Mouse (Mus musculus) midbrain, embryonic 16.5 days (tissue): ENCODE measurements around the gene Kank1. TPM values are rescaled to one million over a fixed set of nuclear protein-coding genes. Genes with fewer than 3 reads are reported as not detected.

ENCODE experiments used
- ATAC-seq: fragments of 200-750 bp; cut with Nextera tagmentation; 2 replicates; pipeline ENCODE4 v1.8.0; 2017; ENCODE audit warnings: moderate TSS enrichment
- H3K27ac ChIP-seq: fragments of 300-500 bp; sonication (generic); 2 replicates; pipeline ENCODE4 v1.5.1; 2014; ENCODE audit warnings: mild to moderate bottlenecking, low read length, mixed read lengths
- H3K27me3 ChIP-seq: fragments of 300-500 bp; sonication (generic); 2 replicates; pipeline ENCODE4 v1.6.1; 2014; ENCODE audit warnings: low read depth, low read length, mixed read lengths; ENCODE audit not compliant: control insufficient read depth, insufficient read depth
- H3K36me3 ChIP-seq: fragments of 300-500 bp; sonication (generic); 2 replicates; pipeline ENCODE4 v1.6.1; 2014; ENCODE audit warnings: mild to moderate bottlenecking, low read length, moderate library complexity, mixed read lengths; ENCODE audit not compliant: control insufficient read depth, insufficient read depth
- H3K4me1 ChIP-seq: fragments of 300-500 bp; sonication (generic); 2 replicates; pipeline ENCODE4 v1.6.1; 2014; ENCODE audit warnings: mild to moderate bottlenecking, low read length, mixed read lengths; ENCODE audit not compliant: control insufficient read depth, insufficient read depth
- H3K4me2 ChIP-seq: fragments of 300-500 bp; sonication (generic); 2 replicates; pipeline ENCODE4 v1.6.1; 2014; ENCODE audit warnings: mild to moderate bottlenecking, low read length, mixed read lengths
- H3K4me3 ChIP-seq: fragments of 300-500 bp; sonication (generic); 2 replicates; pipeline ENCODE4 v1.5.1; 2014; ENCODE audit warnings: low read depth, mild to moderate bottlenecking, low read length, moderate library complexity, mixed read lengths
- H3K9ac ChIP-seq: fragments of 300-500 bp; sonication (generic); 2 replicates; pipeline ENCODE4 v1.6.1; 2014; ENCODE audit warnings: low read depth, low read length, mixed read lengths
- H3K9me3 ChIP-seq: fragments of 300-500 bp; sonication (generic); replicated peaks from 2 replicates; pipeline ENCODE4 v1.6.1; 2014; ENCODE audit warnings: mild to moderate bottlenecking, low read length, mixed read lengths; ENCODE audit not compliant: control insufficient read depth, poor library complexity, severe bottlenecking
- WGBS: fragments of 180-500 bp; shearing (Covaris S2); extraction: QIAGEN DNeasy Blood & Tissue Kit; methylation state at CpG from one replicate; pipeline ENCODE4 v1.1.7; 2014; 5-methylcytosine and 5-hydroxymethylcytosine counted together
- polyA plus RNA-seq: library from polyadenylated mRNA; unstranded; fragments of >200 nt; fragmentation: Nextera tagmentation; extraction: Ambion mirVana; gene quantifications from 2 replicates; pipeline ENCODE4 v1.2.1, GENCODE M21; 2015

Gene Kank1
- polyA plus RNA-seq, 1 experiment from 2014 or later: 8.4 TPM

DNA sequence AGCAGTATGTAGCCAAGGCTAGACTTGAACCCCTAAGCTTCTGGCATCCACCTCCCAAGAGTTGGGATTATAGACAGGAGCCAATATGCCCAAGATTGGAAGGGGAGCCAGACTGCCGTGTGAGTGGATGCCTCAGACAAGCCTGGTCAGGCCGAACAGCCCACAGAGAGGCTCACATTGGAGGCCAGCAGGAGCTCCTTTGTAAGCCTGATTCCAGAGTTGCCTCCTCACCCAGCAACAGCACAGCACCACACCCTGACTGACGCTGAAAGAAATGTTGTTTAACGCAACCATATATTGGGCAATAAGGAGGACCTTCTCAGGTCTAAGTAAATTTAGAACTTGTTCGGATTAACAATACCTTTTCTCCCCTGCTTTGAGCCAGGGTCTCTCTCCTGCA, 105.3 kb downstream of the Kank1 start:
- ATAC-seq: no peak
- H3K4me2 ChIP-seq: no peak overlapping the region
- H3K27me3 ChIP-seq: no peaks in the 10 kb centered on the region
- no peak overlapping the region for H3K27ac ChIP-seq
- H3K4me1 ChIP-seq: peaks cover 4% of the 10 kb centered on the region; the same call in 1 of the 2 replicates
- H3K9me3 ChIP-seq: no peaks in the 10 kb centered on the region
- no peak overlapping the region for H3K4me3 ChIP-seq
- no peaks in the 10 kb centered on the region for H3K36me3 ChIP-seq
- H3K9ac ChIP-seq: no peak overlapping the region
- WGBS: 67% methylated on average over 5 of the region's 5 CpGs

DNA sequence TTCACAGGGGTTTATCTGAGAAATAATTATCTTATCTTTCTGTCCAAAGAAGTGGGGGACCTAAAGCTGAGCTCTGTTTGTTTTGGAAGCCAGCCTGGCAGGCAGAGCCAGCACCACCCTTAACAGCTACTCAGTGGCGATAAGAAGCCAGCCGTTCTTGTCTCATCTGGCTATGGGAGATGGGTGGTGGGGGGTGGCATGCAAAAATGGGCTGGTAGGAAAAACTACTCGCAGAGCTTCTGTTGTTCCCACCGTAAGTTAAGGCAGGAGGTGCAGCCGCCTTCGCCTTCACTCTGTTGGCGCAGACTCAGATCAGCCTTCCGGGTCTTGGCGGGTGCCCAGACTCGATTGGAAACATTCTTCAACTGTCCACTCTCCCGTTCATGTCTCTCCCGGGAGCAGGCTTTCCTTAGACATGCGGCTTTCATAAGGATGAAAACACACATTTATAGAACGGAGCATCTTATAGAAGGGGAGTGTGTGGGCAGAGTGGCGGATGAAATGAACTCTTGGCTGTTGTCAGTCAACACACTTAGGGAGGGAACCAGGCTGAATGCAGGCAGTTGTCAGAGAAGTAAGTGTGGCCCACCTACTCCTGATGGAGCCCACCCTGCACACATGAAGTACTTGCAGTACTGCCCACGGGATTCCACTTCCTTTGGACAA, 107.0 kb downstream of the Kank1 start:
- Histone ChIP-seq H3K9me3 (no peaks in the 10 kb centered on the region), H3K9ac (no peak overlapping the region), H3K4me2 (peak overlapping the region; percentile 5; the same call in 1 of the 2 replicates), H3K27me3 (no peaks in the 10 kb centered on the region), H3K27ac (no peak overlapping the region), H3K4me1 (peaks cover 4% of the 10 kb centered on the region; the same call in 1 of the 2 replicates), H3K4me3 (no peak overlapping the region), H3K36me3 (no peaks in the 10 kb centered on the region)
- no peak for ATAC-seq
- 71% methylated on average over 16 of the region's 16 CpGs for WGBS

DNA sequence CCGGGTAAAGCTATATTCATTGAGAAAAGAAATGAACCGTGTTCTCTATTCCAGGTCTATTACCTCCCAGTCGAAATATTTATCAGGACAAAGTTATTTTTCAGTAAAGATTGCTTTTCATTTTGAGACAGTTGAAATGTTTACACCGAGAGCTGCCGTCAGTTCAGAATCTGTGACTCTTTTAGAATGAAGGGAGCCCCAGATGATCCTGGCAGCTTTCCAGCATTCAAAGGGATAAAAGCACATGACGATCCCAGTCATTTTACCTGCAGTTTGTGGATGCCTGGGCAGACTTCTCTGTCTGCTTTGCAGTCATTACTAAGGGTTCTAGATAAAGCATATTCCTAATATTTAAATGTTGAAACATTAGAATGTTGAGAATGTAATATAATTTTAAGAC, 107.6 kb downstream of the Kank1 start:
- Histone ChIP-seq H3K4me3 (no peak overlapping the region), H3K27me3 (no peaks in the 10 kb centered on the region), H3K9ac (no peak overlapping the region), H3K36me3 (no peaks in the 10 kb centered on the region), H3K4me2 (no peak overlapping the region), H3K4me1 (peaks cover 4% of the 10 kb centered on the region; the same call in 1 of the 2 replicates), H3K9me3 (no peaks in the 10 kb centered on the region), H3K27ac (no peak overlapping the region)
- 53% methylated on average over 6 of the region's 6 CpGs for WGBS
- no peak for ATAC-seq

DNA sequence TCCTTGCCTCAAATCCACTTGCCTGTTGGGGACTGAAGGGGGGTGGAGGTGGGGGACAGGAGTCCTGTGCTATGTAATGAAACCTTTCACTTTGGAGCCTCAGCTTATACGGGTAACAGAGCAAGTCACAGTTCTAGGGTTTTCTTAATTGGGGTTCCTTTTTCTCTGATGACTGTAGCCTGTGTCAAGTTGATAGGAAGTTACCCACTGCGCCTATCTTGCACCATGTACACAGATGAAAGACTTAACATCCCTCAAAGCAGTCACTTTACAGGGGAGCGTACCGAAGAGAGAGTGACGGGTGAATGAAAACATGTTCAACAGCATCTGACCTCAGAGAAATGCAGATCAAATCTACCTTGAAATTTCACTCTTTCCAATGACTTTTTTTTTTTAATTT, 109.2 kb downstream of the Kank1 start:
- Histone ChIP-seq H3K4me1 (peaks cover 4% of the 10 kb centered on the region; the same call in 1 of the 2 replicates), H3K27ac (no peak overlapping the region), H3K36me3 (no peaks in the 10 kb centered on the region), H3K9me3 (no peaks in the 10 kb centered on the region), H3K27me3 (no peaks in the 10 kb centered on the region), H3K9ac (no peak overlapping the region), H3K4me3 (no peak overlapping the region), H3K4me2 (no peak overlapping the region)
- ATAC-seq: no peak
- 87% methylated on average over 5 of the region's 5 CpGs for WGBS

DNA sequence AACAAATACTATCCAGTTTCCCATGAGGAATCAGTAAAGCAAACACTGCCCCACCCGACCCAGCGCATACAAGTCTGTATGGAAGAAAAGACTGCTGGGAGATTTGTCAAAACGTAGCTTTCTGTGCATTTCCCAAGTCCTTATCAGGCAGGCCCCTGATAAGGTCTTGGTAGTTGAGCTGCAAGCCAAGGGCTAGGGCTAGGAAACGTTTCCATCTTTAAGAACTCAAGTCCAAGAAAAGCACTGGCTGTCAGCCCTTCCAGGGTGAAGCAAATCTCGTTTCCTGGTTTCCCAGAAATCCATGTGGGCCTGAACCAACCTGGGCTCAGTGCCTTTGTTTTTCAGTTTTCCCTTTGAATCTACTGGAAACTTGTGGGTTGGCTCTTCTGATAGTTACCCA, 110.7 kb downstream of the Kank1 start:
- Histone ChIP-seq H3K9me3 (no peaks in the 10 kb centered on the region), H3K27ac (no peak overlapping the region), H3K4me1 (peaks cover 6% of the 10 kb centered on the region; the same call in 1 of the 2 replicates), H3K27me3 (no peaks in the 10 kb centered on the region), H3K36me3 (no peaks in the 10 kb centered on the region), H3K9ac (no peak overlapping the region), H3K4me2 (no peak overlapping the region), H3K4me3 (no peak overlapping the region)
- WGBS: 79% methylated on average over 5 of the region's 5 CpGs
- ATAC-seq: no peak

DNA sequence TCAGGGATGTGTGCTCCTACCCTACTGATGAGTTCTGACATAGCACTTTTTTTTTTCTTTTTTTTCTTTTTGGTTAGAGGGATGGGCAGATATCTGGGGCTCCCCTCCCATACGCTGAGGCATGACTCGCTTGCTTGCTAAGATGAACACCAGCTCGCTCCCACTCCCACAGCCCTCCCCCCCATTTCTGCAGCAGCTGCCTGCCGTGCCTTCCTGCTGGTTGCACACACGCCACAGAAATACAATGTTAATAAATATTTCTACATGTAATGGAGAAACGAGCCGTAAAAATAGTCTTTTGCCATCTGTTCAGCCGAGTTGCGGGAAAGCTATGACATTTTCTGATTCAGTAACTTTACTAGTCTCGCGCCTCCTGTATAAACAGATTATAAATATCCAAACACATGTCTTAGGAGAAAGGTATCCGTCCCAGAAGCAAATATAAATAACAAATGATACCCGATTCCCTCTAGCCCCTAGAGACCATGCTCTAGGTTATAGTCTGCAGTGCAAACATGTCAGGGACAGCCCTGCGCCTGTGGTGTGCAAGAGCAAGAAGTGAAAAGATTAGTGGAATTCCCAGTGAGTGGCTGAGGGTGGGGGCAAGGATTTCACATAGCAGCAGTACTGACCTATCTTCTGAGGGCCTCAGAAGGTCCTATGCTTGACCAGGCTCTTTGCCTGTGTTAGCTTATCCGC, 114.6 kb downstream of the Kank1 start:
- H3K36me3 ChIP-seq: no peaks in the 10 kb centered on the region
- no peak overlapping the region for H3K27ac ChIP-seq
- H3K4me3 ChIP-seq: no peak overlapping the region
- H3K4me2 ChIP-seq: peak overlapping the region; percentile 13; the same call in 1 of the 2 replicates
- peaks cover 3% of the 10 kb centered on the region; the same call in 1 of the 2 replicates for H3K4me1 ChIP-seq
- H3K9me3 ChIP-seq: no peaks in the 10 kb centered on the region
- no peaks in the 10 kb centered on the region for H3K27me3 ChIP-seq
- WGBS: 54% methylated on average over 15 of the region's 15 CpGs
- no peak; the same call in 1 of the 2 replicates for ATAC-seq
- H3K9ac ChIP-seq: no peak overlapping the region

DNA sequence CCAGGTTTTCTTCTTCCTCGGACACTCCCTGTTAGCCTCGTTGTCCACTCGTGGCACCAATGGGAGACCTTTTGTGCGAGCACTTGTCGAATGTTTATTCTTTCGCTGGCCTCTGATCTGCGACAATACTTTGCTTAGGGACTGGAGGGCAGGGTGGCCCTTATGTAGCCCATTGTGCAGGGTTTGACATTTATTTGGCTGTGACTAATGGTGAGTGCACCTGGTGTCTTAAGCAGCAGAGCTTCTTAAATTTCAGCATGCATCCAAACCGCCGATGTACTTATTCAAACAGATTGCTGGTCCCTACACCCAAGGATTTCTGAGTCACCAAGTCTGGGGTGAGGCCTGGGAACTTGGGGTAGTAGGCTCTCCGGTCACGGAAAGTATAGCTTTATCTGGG, 120.3 kb downstream of the Kank1 start:
- H3K27me3 ChIP-seq: no peaks in the 10 kb centered on the region
- H3K4me1 ChIP-seq: peaks cover 2% of the 10 kb centered on the region; the same call in 1 of the 2 replicates
- H3K36me3 ChIP-seq: no peaks in the 10 kb centered on the region
- no peak overlapping the region for H3K9ac ChIP-seq
- no peak overlapping the region for H3K27ac ChIP-seq
- H3K4me2 ChIP-seq: no peak overlapping the region
- H3K9me3 ChIP-seq: no peaks in the 10 kb centered on the region
- 71% methylated on average over 11 of the region's 11 CpGs for WGBS
- H3K4me3 ChIP-seq: no peak overlapping the region
- no peak for ATAC-seq

DNA sequence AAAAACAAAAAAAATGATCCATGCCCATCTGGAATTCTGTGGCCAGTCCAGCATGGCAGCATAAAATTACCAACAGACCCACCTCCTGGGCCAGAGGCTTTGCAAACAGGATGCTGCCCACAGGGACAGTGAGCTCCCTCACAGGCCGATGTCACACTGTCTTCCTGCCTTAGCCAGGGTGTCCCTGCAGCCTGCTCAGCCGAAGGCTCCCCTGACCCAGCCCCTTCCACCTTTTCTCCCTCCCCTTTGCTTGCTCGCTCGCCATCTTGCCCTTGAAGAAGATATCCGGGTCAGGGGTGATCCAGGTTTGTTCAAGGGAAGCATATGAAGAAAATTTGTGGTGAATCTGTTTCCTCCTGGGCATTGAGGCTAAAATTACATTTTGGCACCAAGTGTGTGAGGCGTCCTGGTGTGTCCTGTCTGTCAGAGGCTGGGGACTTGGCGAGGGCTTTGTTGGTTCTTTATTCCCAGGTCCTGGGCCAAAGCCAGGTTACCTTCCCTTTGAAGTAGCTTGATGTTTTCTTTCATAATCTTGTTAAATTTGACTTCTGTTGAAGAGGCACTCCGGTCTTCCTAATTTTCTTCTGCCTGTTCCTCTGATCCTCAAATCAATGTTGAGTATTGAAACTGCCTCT, 121.8 kb downstream of the Kank1 start:
- no peak overlapping the region for H3K27ac ChIP-seq
- no peak for ATAC-seq
- H3K9ac ChIP-seq: no peak overlapping the region
- no peaks in the 10 kb centered on the region for H3K36me3 ChIP-seq
- H3K4me1 ChIP-seq: peaks cover 2% of the 10 kb centered on the region; the same call in 1 of the 2 replicates
- H3K9me3 ChIP-seq: no peaks in the 10 kb centered on the region
- H3K4me2 ChIP-seq: no peak overlapping the region
- no peaks in the 10 kb centered on the region for H3K27me3 ChIP-seq
- WGBS: 50% methylated on average over 8 of the region's 8 CpGs
- no peak overlapping the region for H3K4me3 ChIP-seq

DNA sequence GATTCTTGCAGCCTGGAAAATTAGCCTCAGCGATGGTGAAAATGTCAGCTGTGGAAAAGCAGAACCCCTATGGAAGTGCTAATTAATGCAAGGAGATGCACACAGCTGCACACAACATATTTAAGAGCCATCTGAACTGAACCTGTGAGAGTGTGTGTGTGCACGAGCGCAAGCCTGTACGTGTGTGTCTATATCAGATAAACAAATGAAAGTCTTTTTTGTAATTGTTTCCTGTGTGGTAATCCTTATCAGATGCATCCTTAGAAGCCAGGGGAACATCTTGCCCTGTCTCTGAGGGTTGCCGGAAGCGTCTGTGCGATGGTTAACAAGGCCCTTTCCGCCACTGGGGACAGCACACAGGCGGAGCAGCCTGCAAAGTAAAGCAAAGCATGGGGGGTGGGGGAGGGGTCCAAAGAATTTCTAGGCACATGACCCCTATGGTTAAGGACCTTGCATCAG, 123.8 kb downstream of the Kank1 start:
- ATAC-seq: peak; percentile 32
- Histone ChIP-seq H3K4me2 (no peak overlapping the region), H3K36me3 (no peaks in the 10 kb centered on the region), H3K27me3 (no peaks in the 10 kb centered on the region), H3K4me3 (no peak overlapping the region), H3K4me1 (peaks cover 2% of the 10 kb centered on the region; the same call in 1 of the 2 replicates), H3K9ac (no peak overlapping the region), H3K27ac (no peak overlapping the region), H3K9me3 (no peaks in the 10 kb centered on the region)
- WGBS: 31% methylated on average over 9 of the region's 9 CpGs
